Mouse (Mus musculus): ENCODE measurements around the gene Prkd2. TPM values are rescaled to one million over a fixed set of nuclear protein-coding genes. Genes with fewer than 3 reads are reported as not detected.
A peak's percentile ranks its signal among the peaks of the same experiment; 100 is the strongest.

Prkd2 gene
- polyA plus RNA-seq, 1 experiment from 2014 or later = 23.3 TPM

DNA sequence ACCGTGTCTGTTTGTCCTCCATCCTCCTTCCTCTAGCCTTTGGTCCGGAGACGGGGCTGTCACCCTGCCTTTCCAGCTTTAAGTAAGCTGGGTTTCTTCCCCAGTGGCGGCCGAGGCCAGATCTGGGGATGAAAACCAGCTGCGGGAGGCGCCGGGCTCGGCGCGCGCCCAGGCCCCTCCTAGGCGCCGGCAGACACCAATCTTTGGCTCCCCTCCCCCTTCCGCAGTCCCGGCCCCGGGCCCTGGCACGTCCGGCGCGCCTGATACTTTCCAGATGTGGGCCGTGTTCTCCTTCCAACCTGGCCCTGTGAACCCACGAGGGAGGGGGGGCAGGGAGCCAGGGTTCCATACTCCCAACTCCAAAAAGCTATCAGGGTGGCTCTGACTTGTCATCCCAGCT, 48.2 kb downstream of the Prkd2 start:
- Histone ChIP-seq H3K9me3 (ENCODE audit: control insufficient read depth, low read length) (peaks cover 5% of the 10 kb centered on the region), H3K27me3 (ENCODE audit: control insufficient read depth, insufficient read depth, low read depth, low read length) (peaks cover 27% of the 10 kb centered on the region), H3K36me3 (ENCODE audit: control insufficient read depth, insufficient read depth, low read length) (peaks cover 6% of the 10 kb centered on the region), H3K4me1 (replicated peaks; ENCODE audit: control insufficient read depth, insufficient read depth, low read length) (peaks cover 33% of the 10 kb centered on the region), H3K4me3 (ENCODE audit: low read length) (no peak overlapping the region), H3K4me2 (ENCODE audit: low read depth, low read length) (peak overlapping the region; percentile 74), H3K9ac (ENCODE audit: low read length) (peak overlapping the region; percentile 38; the same call in 1 of the 2 replicates), H3K27ac (ENCODE audit: low read length) (peak overlapping the region; percentile 96)
- 1% methylated on average over 23 of the region's 23 CpGs for WGBS
- ATAC-seq (ENCODE audit: low read depth) = peak; percentile 89

DNA sequence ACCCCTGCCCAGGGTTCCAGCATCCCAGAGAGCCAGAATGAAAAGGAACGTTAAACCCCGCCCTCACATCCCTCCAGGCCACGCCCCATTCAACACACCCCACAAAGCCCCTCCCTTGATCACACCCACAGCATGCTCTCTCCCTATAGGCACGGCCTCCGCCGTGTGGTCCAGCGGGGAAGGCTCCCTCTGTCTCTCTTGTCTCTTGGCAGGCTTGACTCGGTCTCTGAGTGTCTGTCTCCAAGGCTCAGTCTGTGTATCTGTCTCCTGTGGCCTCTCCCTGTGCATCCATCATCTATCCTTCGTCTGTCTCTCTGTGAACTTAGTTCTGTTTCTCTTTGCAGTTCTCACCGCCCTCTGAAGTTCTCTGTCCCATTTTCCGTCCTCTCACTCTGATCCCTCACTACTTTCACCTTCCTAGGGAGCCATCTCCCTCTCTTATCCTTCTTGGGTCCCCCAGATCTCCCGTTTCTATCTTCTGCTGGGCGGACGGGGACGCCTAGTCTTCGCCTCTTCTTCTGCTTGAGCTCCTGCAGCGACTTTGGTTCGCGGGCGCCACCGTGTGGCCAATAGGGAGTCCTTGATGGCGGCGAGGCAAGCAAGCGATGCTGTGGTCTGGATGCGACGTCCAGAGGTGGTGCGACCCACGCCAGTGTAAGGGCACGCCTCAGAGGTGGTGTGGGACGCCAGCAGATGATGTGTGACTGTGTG, 49.1 kb downstream of the Prkd2 start, which contains the start of gene Gng8:
Gng8 (plus strand) TSS at position 146 of the 711 bp plus-strand sequence.
- H3K27me3 ChIP-seq (ENCODE audit: control insufficient read depth, insufficient read depth, low read depth, low read length) = peaks cover 22% of the 10 kb centered on the region
- ATAC-seq (ENCODE audit: low read depth) = peak; percentile 86
- under 1% methylated on average over 30 of the region's 30 CpGs for WGBS
- H3K4me2 ChIP-seq (ENCODE audit: low read depth, low read length) = peak within 1 kb of the TSS; percentile 74
- no peaks in the 10 kb centered on the region for H3K36me3 ChIP-seq (ENCODE audit: control insufficient read depth, insufficient read depth, low read length)
- no peaks in the 10 kb centered on the region for H3K9me3 ChIP-seq (ENCODE audit: control insufficient read depth, low read length)
- peak within 1 kb of the TSS; percentile 96 for H3K27ac ChIP-seq (ENCODE audit: low read length)
- peak within 1 kb of the TSS; percentile 49 for H3K4me3 ChIP-seq (ENCODE audit: low read length)
- H3K9ac ChIP-seq (ENCODE audit: low read length) = peak within 1 kb of the TSS; percentile 61
- H3K4me1 ChIP-seq (replicated peaks; ENCODE audit: control insufficient read depth, insufficient read depth, low read length) = peaks cover 33% of the 10 kb centered on the region

- peak overlapping the region; percentile 49 for H3K4me3 ChIP-seq (ENCODE audit: low read length)
- H3K9ac ChIP-seq (ENCODE audit: low read length) = peak overlapping the region; percentile 54
- peak overlapping the region; percentile 74 for H3K4me2 ChIP-seq (ENCODE audit: low read depth, low read length)
- peaks cover 22% of the 10 kb centered on the region for H3K27me3 ChIP-seq (ENCODE audit: control insufficient read depth, insufficient read depth, low read depth, low read length)
- ATAC-seq (ENCODE audit: low read depth) = no peak
- H3K36me3 ChIP-seq (ENCODE audit: control insufficient read depth, insufficient read depth, low read length) = no peaks in the 10 kb centered on the region
- peaks cover 33% of the 10 kb centered on the region for H3K4me1 ChIP-seq (replicated peaks; ENCODE audit: control insufficient read depth, insufficient read depth, low read length)
- H3K27ac ChIP-seq (ENCODE audit: low read length) = no peak overlapping the region; the same call in 1 of the 2 replicates
- WGBS = 33% methylated on average over 9 of the region's 9 CpGs
- H3K9me3 ChIP-seq (ENCODE audit: control insufficient read depth, low read length) = no peaks in the 10 kb centered on the region
These were observed 49.6 kb downstream of the Prkd2 start for GRCm38 (mm10) chr7:16892352-16892730.

- peaks cover 33% of the 10 kb centered on the region for H3K4me1 ChIP-seq (replicated peaks; ENCODE audit: control insufficient read depth, insufficient read depth, low read length)
- WGBS = 7% methylated on average over 6 of the region's 6 CpGs
- ATAC-seq (ENCODE audit: low read depth) = no peak
- H3K9ac ChIP-seq (ENCODE audit: low read length) = no peak overlapping the region
- H3K9me3 ChIP-seq (ENCODE audit: control insufficient read depth, low read length) = no peaks in the 10 kb centered on the region
- no peak overlapping the region for H3K27ac ChIP-seq (ENCODE audit: low read length)
- H3K36me3 ChIP-seq (ENCODE audit: control insufficient read depth, insufficient read depth, low read length) = no peaks in the 10 kb centered on the region
- H3K4me3 ChIP-seq (ENCODE audit: low read length) = no peak overlapping the region
- H3K27me3 ChIP-seq (ENCODE audit: control insufficient read depth, insufficient read depth, low read depth, low read length) = peaks cover 22% of the 10 kb centered on the region
- 0 out of 2 replicates have a peak overlapping the region, but pooled peaks have one; percentile 1 for H3K4me2 ChIP-seq (ENCODE audit: low read depth, low read length)
These were observed 50.9 kb downstream of the Prkd2 start for GRCm38 (mm10) chr7:16893612-16894011.

DNA sequence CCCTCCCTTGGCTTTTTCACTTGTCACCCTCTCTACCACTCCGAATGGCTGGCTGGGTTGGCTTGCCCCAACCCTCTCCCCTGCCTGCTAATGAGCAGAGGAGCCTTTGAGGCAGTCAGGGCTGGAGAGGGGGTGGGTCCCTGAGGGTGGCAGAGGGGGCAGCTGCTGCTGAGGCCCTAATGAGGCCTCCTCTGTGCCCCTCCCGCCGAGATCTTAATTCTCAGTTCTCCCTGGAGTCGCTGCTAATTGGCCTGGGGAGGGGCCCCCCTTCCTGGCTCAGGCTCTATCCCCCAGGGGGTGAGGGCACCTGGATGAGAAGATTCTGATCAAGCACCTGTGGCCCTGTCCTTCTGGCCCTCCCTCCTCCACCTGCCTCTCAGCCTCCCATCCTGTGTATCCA, 51.6 kb downstream of the Prkd2 start:
- Histone ChIP-seq H3K4me3 (ENCODE audit: low read length) (no peak overlapping the region), H3K9me3 (ENCODE audit: control insufficient read depth, low read length) (no peaks in the 10 kb centered on the region), H3K27me3 (ENCODE audit: control insufficient read depth, insufficient read depth, low read depth, low read length) (peaks cover 22% of the 10 kb centered on the region), H3K4me1 (replicated peaks; ENCODE audit: control insufficient read depth, insufficient read depth, low read length) (peaks cover 33% of the 10 kb centered on the region), H3K27ac (ENCODE audit: low read length) (no peak overlapping the region), H3K9ac (ENCODE audit: low read length) (no peak overlapping the region), H3K36me3 (ENCODE audit: control insufficient read depth, insufficient read depth, low read length) (no peaks in the 10 kb centered on the region), H3K4me2 (ENCODE audit: low read depth, low read length) (peak overlapping the region; percentile 44)
- WGBS = 18% methylated on average over 4 of the region's 4 CpGs
- no peak for ATAC-seq (ENCODE audit: low read depth)

DNA sequence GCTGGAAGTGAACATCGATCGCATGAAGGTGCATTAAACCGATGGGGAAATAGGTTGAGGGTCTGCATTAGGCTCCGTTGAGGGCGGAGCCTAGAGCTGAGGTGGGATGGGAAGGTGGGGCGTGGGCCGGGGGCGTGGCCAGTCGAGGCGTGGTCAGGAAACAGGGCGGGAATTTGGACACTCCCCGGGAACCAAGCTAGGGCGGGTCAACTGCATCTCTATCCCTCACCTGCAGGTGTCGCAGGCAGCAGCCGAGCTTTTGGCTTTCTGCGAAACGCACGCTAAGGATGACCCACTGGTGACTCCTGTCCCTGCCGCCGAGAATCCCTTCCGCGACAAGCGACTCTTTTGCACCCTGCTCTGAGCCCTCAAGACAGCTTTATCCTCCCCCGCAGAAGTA, 52.3 kb downstream of the Prkd2 start:
- Histone ChIP-seq H3K9ac (ENCODE audit: low read length) (peak overlapping the region; percentile 40; the same call in 1 of the 2 replicates), H3K36me3 (ENCODE audit: control insufficient read depth, insufficient read depth, low read length) (no peaks in the 10 kb centered on the region), H3K4me2 (ENCODE audit: low read depth, low read length) (peak overlapping the region; percentile 44), H3K4me3 (ENCODE audit: low read length) (peak overlapping the region; percentile 5), H3K27ac (ENCODE audit: low read length) (no peak overlapping the region), H3K4me1 (replicated peaks; ENCODE audit: control insufficient read depth, insufficient read depth, low read length) (peaks cover 33% of the 10 kb centered on the region), H3K27me3 (ENCODE audit: control insufficient read depth, insufficient read depth, low read depth, low read length) (peaks cover 22% of the 10 kb centered on the region), H3K9me3 (ENCODE audit: control insufficient read depth, low read length) (no peaks in the 10 kb centered on the region)
- under 1% methylated on average over 24 of the region's 24 CpGs for WGBS
- no peak for ATAC-seq (ENCODE audit: low read depth)

DNA sequence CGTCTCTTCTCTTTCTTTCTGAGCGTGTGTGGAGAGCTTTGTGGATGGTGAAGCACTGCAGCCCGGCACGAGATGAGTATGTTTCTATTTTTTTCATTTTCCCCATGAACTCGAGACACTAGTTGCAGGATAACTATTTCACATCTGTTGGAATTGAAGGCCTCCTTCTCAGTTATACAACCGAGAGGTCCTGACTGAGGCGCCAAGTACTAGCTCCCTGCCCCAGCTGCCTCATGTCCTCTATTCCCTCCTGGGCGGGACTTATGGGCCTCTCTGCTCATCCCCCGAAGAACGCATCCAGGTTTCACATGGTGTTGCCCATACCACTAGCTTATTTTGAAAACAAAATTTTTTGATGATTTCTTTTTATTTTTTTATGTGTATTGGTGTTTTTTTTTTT, 52.8 kb downstream of the Prkd2 start:
- Histone ChIP-seq H3K27me3 (ENCODE audit: control insufficient read depth, insufficient read depth, low read depth, low read length) (peaks cover 22% of the 10 kb centered on the region), H3K9me3 (ENCODE audit: control insufficient read depth, low read length) (no peaks in the 10 kb centered on the region), H3K27ac (ENCODE audit: low read length) (no peak overlapping the region), H3K4me1 (replicated peaks; ENCODE audit: control insufficient read depth, insufficient read depth, low read length) (peaks cover 33% of the 10 kb centered on the region), H3K4me2 (ENCODE audit: low read depth, low read length) (peak overlapping the region; percentile 44), H3K9ac (ENCODE audit: low read length) (no peak overlapping the region), H3K36me3 (ENCODE audit: control insufficient read depth, insufficient read depth, low read length) (no peaks in the 10 kb centered on the region), H3K4me3 (ENCODE audit: low read length) (no peak overlapping the region; the same call in 1 of the 2 replicates)
- ATAC-seq (ENCODE audit: low read depth) = no peak
- WGBS = 27% methylated on average over 10 of the region's 10 CpGs

DNA sequence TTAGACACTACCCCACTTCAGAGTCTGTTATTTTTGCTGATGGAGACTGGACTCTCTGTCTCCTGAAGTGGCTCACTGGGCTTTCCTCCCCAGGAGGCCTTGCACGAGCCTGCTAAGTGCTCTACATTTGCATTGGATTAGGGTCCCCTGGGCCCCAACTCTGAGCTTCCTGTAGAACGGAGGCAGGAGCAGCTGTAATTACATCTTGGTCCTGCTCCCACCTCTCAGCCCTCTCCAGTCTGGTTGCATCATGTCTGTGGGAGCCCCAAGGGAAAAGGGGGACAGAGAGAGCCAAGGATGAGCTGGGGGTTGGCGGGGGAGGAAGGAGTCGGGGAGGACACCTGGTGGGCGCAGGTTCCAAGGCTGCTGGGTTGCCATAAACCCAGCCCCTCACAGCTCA, 57.8 kb downstream of the Prkd2 start:
- no peak overlapping the region for H3K4me2 ChIP-seq (ENCODE audit: low read depth, low read length)
- no peak for ATAC-seq (ENCODE audit: low read depth)
- peaks cover 8% of the 10 kb centered on the region for H3K4me1 ChIP-seq (replicated peaks; ENCODE audit: control insufficient read depth, insufficient read depth, low read length)
- H3K9ac ChIP-seq (ENCODE audit: low read length) = no peak overlapping the region
- H3K27ac ChIP-seq (ENCODE audit: low read length) = no peak overlapping the region
- H3K27me3 ChIP-seq (ENCODE audit: control insufficient read depth, insufficient read depth, low read depth, low read length) = no peaks in the 10 kb centered on the region
- H3K36me3 ChIP-seq (ENCODE audit: control insufficient read depth, insufficient read depth, low read length) = no peaks in the 10 kb centered on the region
- WGBS = 37% methylated on average over 5 of the region's 5 CpGs
- H3K9me3 ChIP-seq (ENCODE audit: control insufficient read depth, low read length) = no peaks in the 10 kb centered on the region
- no peak overlapping the region for H3K4me3 ChIP-seq (ENCODE audit: low read length)

- no peak overlapping the region for H3K9ac ChIP-seq (ENCODE audit: low read length)
- 78% methylated on average over 2 of the region's 2 CpGs for WGBS
- H3K9me3 ChIP-seq (ENCODE audit: control insufficient read depth, low read length) = no peaks in the 10 kb centered on the region
- no peak for ATAC-seq (ENCODE audit: low read depth)
- H3K36me3 ChIP-seq (ENCODE audit: control insufficient read depth, insufficient read depth, low read length) = no peaks in the 10 kb centered on the region
- H3K4me3 ChIP-seq (ENCODE audit: low read length) = no peak overlapping the region
- no peaks in the 10 kb centered on the region for H3K27me3 ChIP-seq (ENCODE audit: control insufficient read depth, insufficient read depth, low read depth, low read length)
- H3K4me1 ChIP-seq (replicated peaks; ENCODE audit: control insufficient read depth, insufficient read depth, low read length) = peaks cover 17% of the 10 kb centered on the region
- H3K27ac ChIP-seq (ENCODE audit: low read length) = no peak overlapping the region
- H3K4me2 ChIP-seq (ENCODE audit: low read depth, low read length) = no peak overlapping the region
These were observed 60.8 kb downstream of the Prkd2 start for GRCm38 (mm10) chr7:16903439-16903955.

Measured in lung, embryonic 16.5 days (tissue).